Mouse (Mus musculus) hindbrain, postnatal 0 days (tissue): ENCODE measurements at regions not wholly inside any gene's neighbourhood (a gene's known extent, or its start where the extent isn't known, plus 50 kb on each side); places are given as distances from the start of the nearest gene placed in this dataset.

Experiments used
- ATAC-seq: fragments of 200-750 bp; cut with Nextera tagmentation; 2 replicates; pipeline ENCODE4 v1.8.0; 2017; ENCODE audit warnings: mild to moderate bottlenecking, moderate TSS enrichment, moderate library complexity
- DNase-seq: peaks from one replicate; pipeline ENCODE4 v3.0.0-alpha.2; 2015; ENCODE audit warnings: low spot score
- H3K27ac ChIP-seq: fragments of 300-500 bp; sonication (generic); 2 replicates; pipeline ENCODE4 v1.5.1; 2014; ENCODE audit warnings: mild to moderate bottlenecking
- H3K27me3 ChIP-seq: fragments of 300-500 bp; sonication (generic); 2 replicates; pipeline ENCODE4 v1.6.1; 2014; ENCODE audit warnings: low read length, mixed read lengths; ENCODE audit not compliant: insufficient read depth
- H3K36me3 ChIP-seq: fragments of 300-500 bp; sonication (generic); 2 replicates; pipeline ENCODE4 v1.6.1; 2014; ENCODE audit warnings: low read length, mixed read lengths; ENCODE audit not compliant: insufficient read depth
- H3K4me1 ChIP-seq: fragments of 300-500 bp; sonication (generic); 2 replicates; pipeline ENCODE4 v1.6.1; 2014; ENCODE audit warnings: antibody characterized with exemption, low read length, mixed read lengths; ENCODE audit not compliant: insufficient read depth
- H3K4me2 ChIP-seq: fragments of 300-500 bp; sonication (generic); 2 replicates; pipeline ENCODE4 v1.6.1; 2014; ENCODE audit warnings: low read depth, mild to moderate bottlenecking, low read length, moderate library complexity, mixed read lengths
- H3K4me3 ChIP-seq: fragments of 300-500 bp; sonication (generic); 2 replicates; pipeline ENCODE4 v1.5.1; 2014; ENCODE audit warnings: low read length
- H3K9ac ChIP-seq: fragments of 300-500 bp; sonication (generic); replicated peaks from 2 replicates; pipeline ENCODE4 v1.6.1; 2014; ENCODE audit warnings: mild to moderate bottlenecking, low read length, moderate library complexity, mixed read lengths
- H3K9me3 ChIP-seq: fragments of 300-500 bp; sonication (generic); 2 replicates; pipeline ENCODE4 v1.6.1; 2016; ENCODE audit warnings: low read length, mixed read lengths
- CTCF ChIP-seq: IDR thresholded peaks from 2 replicates; pipeline ENCODE4 v1.5.1; 2016; ENCODE audit warnings: antibody characterized with exemption, control low read depth, low read depth
- WGBS: fragments of 180-500 bp; shearing (Covaris S2); extraction: QIAGEN DNeasy Blood & Tissue Kit; methylation state at CpG from one replicate; pipeline ENCODE4 v1.1.7; 2014; 5-methylcytosine and 5-hydroxymethylcytosine counted together

DNA sequence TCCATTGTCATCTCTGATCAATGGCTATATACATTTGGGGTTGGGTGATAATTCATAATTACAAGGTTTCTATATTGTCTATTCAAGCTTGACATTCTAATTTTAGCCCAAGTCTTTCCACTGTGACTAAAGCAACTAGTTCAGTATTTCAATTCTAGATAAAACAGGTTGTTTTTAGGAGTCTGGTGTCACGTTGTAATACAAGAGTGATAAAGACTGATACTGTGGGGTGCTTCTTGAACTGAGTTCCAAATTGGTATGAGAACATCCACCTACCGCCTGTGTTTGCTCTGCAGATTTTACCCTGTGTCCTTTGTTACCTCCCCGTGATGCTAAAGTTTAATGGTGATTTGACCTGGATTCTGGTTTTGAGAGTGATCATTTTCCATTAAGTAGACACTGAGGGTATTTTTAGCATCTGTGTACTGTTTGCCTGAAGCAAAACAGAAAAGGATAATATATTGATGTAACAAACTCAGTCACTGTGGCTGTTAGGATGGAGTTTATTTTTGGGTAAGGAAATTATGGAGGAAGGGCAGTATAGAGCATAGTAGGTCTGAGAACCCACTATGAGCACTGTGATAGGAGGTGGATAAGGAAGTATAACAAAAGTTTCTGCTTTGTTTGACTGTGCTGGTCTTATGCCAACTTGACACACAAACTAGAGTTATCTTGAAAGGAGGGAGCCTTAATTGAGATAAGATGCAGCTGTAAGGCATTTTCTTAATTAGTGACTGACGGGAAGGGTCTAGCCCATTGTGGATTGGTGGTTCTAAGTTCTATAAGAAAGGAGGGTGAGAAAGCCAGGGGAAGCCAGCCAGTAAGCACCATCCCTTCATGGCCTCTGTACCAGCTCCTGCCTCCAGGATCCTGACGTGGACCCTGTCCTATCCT lies 112.6 kb upstream of the Map3k1 start:
- Histone ChIP-seq H3K27ac (no peak overlapping the region), H3K4me3 (no peak overlapping the region), H3K36me3 (no peaks in the 10 kb centered on the region), H3K9ac (no peak overlapping the region), H3K4me1 (no peaks in the 10 kb centered on the region), H3K4me2 (no peak overlapping the region), H3K9me3 (no peaks in the 10 kb centered on the region; the same call in 1 of the 2 replicates), H3K27me3 (no peaks in the 10 kb centered on the region)
- WGBS: 90% methylated on average over 5 of the region's 5 CpGs
- TF ChIP-seq CTCF: no peak
- ATAC-seq (no peak), DNase-seq (no peak)

DNA sequence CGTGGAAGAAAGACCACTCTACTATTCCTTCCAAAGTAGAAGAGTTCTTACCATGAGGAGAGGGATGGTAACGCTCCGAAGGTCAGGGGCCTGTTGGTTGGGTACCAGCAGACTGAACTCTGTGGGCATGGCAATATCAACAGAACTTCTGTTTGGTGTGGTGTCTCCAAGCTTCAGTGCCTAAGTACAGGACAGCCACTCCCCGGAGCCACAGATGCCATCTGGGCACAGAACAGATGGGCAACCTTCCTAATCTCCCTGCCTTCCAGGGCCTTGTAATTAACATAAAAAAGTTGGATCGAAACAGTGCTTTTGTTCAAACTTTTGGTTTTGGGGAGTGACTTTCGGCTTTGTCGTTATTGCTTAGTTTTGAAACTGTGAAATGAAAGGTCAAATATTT lies 116.6 kb upstream of the Map3k1 start:
- no peaks in the 10 kb centered on the region for H3K36me3 ChIP-seq
- 67% methylated on average over 7 of the region's 7 CpGs for WGBS
- no peak for TF ChIP-seq CTCF
- H3K9me3 ChIP-seq: no peaks in the 10 kb centered on the region; the same call in 1 of the 2 replicates
- H3K9ac ChIP-seq: no peak overlapping the region
- H3K27me3 ChIP-seq: no peaks in the 10 kb centered on the region
- no peak overlapping the region for H3K4me3 ChIP-seq
- peak; percentile 61; the same call in 1 of the 2 replicates for ATAC-seq
- no peaks in the 10 kb centered on the region; the same call in 1 of the 2 replicates for H3K4me1 ChIP-seq
- peak; percentile 71 for DNase-seq
- no peak overlapping the region; the same call in 1 of the 2 replicates for H3K27ac ChIP-seq
- no peak overlapping the region for H3K4me2 ChIP-seq

DNA sequence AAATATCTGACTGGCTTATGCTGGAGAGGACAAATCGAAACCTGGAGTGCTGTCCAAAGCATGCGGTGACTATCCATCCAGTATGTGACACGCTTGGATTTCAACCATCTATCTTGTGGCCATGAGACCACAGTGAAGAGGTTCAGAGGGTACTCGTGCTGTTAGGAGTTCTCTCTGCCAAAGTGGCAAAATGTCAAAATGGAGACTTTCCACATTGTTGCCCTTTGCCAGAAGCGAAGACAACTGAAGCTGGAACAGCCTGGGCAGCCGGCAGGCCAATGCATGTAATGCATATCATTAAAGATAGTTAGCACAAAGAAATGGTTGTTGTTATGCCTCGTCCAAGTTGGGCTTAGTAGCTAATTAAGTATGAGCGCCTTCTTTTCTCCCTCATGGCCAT lies 118.0 kb upstream of the Map3k1 start:
- ATAC-seq (peak; percentile 79), DNase-seq (peak; percentile 88)
- H3K27ac ChIP-seq: peak overlapping the region; percentile 55; the same call in 1 of the 2 replicates
- no peak overlapping the region for H3K9ac ChIP-seq
- H3K4me3 ChIP-seq: no peak overlapping the region
- TF ChIP-seq CTCF: no peak
- no peaks in the 10 kb centered on the region; the same call in 1 of the 2 replicates for H3K9me3 ChIP-seq
- no peaks in the 10 kb centered on the region; the same call in 1 of the 2 replicates for H3K4me1 ChIP-seq
- no peaks in the 10 kb centered on the region for H3K27me3 ChIP-seq
- no peak overlapping the region for H3K4me2 ChIP-seq
- H3K36me3 ChIP-seq: no peaks in the 10 kb centered on the region
- WGBS: 39% methylated on average over 8 of the region's 8 CpGs

DNA sequence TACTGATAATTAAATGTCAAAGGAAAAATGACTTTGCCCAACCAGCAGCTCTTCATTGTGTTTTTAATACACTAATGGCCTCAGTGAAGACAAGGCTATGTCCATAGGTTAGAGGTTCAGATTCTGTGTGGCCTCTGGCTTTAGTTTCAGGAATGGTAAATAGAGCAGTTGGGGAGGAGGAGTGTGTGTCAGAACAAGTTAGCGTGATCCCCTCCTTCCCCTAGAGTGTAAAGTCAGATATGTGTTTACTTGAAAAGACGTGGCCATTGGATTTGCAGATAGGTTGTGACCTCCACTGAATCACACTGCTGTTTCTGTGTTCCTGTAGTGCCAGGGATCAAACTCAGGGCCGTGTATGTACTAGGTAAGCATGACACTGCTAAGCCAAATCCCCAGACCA lies 118.7 kb upstream of the Map3k1 start:
- no peaks in the 10 kb centered on the region for H3K9me3 ChIP-seq
- no peaks in the 10 kb centered on the region for H3K36me3 ChIP-seq
- no peak overlapping the region for H3K9ac ChIP-seq
- no peaks in the 10 kb centered on the region for H3K27me3 ChIP-seq
- TF ChIP-seq CTCF: no peak
- H3K4me2 ChIP-seq: no peak overlapping the region
- no peak for ATAC-seq
- 64% methylated on average over 3 of the region's 3 CpGs for WGBS
- no peak overlapping the region for H3K4me3 ChIP-seq
- peak; percentile 43 for DNase-seq
- peak overlapping the region; percentile 55; the same call in 1 of the 2 replicates for H3K27ac ChIP-seq
- H3K4me1 ChIP-seq: no peaks in the 10 kb centered on the region; the same call in 1 of the 2 replicates

DNA sequence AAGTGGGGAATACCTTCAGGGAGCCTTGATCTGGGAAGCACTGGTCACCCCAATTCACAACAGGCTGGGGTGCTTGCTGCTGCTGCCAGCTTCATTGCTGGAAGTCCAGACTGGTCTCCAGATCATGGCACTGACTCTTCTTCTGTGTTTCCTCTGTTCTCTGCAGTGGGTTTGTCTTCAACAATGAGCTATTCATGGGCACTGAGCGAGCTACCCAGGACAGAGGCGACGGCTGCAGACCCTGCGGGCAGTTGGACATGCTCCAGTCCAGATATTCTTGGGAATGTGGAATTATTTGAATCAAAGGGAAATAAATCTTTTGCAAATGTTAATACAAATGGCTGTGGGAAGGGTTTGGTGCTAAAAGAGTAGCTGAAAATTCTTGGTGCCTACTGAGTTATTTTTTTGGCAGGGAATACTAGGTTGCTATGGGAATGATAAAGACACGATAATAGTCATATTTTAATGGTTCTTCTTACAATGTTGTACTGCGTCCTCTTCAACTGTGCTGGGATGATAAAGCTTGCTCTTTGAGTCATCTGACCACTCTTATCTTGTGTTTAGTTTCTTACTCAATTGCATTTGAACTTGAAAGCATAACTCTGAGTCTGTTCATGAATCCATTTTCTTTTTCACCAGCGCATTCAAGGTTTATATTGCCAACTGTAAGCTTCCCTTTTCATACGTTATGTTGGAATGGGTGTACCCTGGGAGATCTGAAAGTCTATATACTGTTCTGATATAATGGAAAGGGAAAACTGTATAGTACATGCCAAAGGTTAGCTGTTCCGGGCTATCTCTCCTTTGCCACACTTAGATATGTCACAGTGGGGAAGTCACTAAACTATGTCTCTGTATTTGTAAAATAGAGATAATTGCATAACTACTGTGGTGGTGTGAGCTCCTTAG lies 120.1 kb upstream of the Map3k1 start:
- Histone ChIP-seq H3K9ac (no peak overlapping the region), H3K36me3 (no peaks in the 10 kb centered on the region), H3K27me3 (no peaks in the 10 kb centered on the region), H3K4me2 (no peak overlapping the region), H3K4me1 (no peaks in the 10 kb centered on the region; the same call in 1 of the 2 replicates), H3K27ac (peak overlapping the region; percentile 60; the same call in 1 of the 2 replicates), H3K9me3 (no peaks in the 10 kb centered on the region), H3K4me3 (no peak overlapping the region)
- DNase-seq (peak; percentile 28), ATAC-seq (no peak)
- 55% methylated on average over 9 of the region's 9 CpGs for WGBS
- no peak for TF ChIP-seq CTCF

DNA sequence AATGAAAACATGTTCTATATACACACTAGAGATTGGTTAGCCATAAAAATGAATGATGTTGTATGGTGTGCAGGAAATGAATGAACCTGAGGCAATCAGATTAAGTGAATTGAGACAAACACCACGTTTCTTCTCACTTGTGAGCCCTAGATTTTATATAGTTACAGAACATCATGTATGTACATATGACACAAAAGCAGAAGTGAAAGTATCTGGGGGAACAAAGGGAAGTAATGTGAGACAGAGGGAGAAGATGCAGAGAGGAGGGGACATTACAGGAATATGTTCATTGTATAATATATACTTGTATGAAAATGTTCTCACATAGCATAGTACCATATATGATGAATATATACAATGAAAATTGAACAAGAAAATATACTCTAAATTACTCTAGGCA lies 121.1 kb upstream of the Map3k1 start:
- no peaks in the 10 kb centered on the region; the same call in 1 of the 2 replicates for H3K4me1 ChIP-seq
- H3K4me3 ChIP-seq: no peak overlapping the region
- no peak overlapping the region for H3K27ac ChIP-seq
- no peaks in the 10 kb centered on the region for H3K9me3 ChIP-seq
- no peaks in the 10 kb centered on the region for H3K36me3 ChIP-seq
- H3K9ac ChIP-seq: no peak overlapping the region
- H3K27me3 ChIP-seq: no peaks in the 10 kb centered on the region
- H3K4me2 ChIP-seq: no peak overlapping the region
- no peak for TF ChIP-seq CTCF
- 76% methylated on average over 1 of the region's 1 CpGs for WGBS
- ATAC-seq (no peak), DNase-seq (no peak)
